Mouse (Mus musculus) bone marrow, adult 2 months (tissue): Measurements from ENCODE around the gene Mamld1.

Experiments used
- CTCF ChIP-seq: fragments of 200-500 bp; IDR thresholded peaks from 2 replicates; pipeline ENCODE4 v1.5.1; 2011; ENCODE audit warnings: low read length, control low read depth; ENCODE audit not compliant: control insufficient read depth, insufficient read depth
- POLR2A ChIP-seq: fragments of 200-500 bp; IDR thresholded peaks from 2 replicates; pipeline ENCODE4 v1.6.1; 2011; ENCODE audit warnings: low read depth, mild to moderate bottlenecking, control low read depth, low read length, borderline replicate concordance; ENCODE audit not compliant: control insufficient read depth

- TF ChIP-seq POLR2A (no peak), CTCF (no peak)
Measured at GRCm38 (mm10) chrX:71052115-71052478, 2.0 kb downstream of the Mamld1 start.
